Mouse (Mus musculus): ENCODE measurements around the gene Dixdc1.
"Not testable (repeated sequence)": the region's sequence is repeated elsewhere in the genome, so short reads cannot be mapped to it uniquely, and the experiment has no call there.

Dixdc1 gene

DNA sequence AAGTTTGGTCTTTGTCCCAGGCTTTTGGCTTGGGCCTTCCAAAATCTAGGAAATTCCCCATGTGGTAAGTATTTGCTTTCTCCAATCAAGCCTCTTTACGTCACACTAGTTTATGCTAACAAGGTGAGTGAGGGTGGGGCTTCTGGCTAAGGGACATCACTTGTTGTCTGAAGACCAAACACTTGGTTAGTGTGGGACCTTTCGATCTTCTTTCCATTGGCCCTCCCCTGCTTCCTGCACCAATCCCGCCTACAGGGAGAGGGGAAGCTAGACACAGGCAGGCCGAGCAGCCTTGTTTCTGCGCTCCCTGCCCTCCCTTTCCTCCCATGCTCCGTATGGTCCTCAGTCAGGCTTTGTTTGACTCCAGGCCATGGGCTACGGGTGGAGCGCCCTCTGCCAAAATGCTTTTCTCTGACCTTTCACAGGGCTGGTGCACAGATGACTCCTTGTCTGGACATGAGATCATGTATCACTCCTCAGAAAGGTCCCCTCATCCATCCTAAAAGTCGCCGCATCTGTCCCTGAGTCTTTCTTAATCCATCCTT, 92.4 kb downstream of the Dixdc1 start:
- no peak for DNase-seq

GRCm38 (mm10) chr9:50634270-50634669, 105.0 kb downstream of the Dixdc1 start:
- no peak for DNase-seq

GRCm38 (mm10) chr9:50633059-50633458, 106.3 kb downstream of the Dixdc1 start:
- DNase-seq: no peak

DNA sequence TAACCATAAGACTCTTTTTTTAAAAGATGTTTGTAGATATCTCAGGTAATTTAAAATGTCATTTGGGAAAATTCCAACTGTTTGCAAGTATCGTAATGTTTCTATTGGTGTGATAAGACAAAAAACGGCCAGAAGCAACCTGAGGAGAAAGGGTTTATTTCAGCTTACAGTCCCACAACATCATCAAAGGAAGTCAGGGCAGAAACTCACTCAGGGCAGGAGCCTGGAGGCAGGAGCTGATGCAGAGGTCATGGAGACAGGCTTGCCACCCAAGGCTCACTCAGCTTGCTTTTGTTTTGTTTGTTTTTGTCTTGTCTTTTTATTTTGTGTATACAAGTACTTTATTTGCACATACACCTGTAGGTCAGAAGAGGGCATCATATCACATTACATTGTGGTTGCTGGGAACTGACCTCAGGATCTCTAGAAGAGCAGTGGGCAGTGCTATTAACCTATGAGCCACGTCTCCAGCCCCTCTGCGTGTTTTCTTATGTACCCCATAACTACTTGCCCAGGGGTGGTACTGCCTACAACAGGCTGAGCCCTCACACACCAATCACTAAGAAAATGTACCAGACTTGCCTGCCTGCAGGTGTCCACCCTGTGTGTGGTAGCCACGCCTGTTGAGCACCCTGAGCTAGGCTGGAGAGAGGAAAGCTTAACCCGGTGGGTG, 107.2 kb downstream of the Dixdc1 start:
- no peak for DNase-seq

DNA sequence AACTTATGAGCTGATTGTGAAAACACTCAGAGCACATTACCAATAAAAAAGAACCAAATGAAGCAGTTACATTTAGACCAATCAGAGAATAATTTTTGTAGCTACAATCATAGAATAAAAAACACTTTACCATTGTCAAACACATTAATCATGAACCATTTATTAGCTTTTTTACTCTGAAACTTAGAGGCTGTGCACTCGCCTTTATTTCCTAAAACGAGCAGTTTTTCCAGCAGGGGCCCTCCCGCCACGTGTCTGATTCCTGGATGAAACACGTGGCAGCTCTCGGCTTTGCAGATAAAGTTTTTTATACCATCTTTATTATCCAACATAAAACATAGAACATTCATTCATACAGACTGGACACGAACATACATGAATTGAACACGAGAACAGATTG, 108.4 kb downstream of the Dixdc1 start:
- not testable (repeated sequence) for DNase-seq

GRCm38 (mm10) chr9:50617794-50618330, 121.5 kb downstream of the Dixdc1 start:
- DNase-seq: no peak

DNA sequence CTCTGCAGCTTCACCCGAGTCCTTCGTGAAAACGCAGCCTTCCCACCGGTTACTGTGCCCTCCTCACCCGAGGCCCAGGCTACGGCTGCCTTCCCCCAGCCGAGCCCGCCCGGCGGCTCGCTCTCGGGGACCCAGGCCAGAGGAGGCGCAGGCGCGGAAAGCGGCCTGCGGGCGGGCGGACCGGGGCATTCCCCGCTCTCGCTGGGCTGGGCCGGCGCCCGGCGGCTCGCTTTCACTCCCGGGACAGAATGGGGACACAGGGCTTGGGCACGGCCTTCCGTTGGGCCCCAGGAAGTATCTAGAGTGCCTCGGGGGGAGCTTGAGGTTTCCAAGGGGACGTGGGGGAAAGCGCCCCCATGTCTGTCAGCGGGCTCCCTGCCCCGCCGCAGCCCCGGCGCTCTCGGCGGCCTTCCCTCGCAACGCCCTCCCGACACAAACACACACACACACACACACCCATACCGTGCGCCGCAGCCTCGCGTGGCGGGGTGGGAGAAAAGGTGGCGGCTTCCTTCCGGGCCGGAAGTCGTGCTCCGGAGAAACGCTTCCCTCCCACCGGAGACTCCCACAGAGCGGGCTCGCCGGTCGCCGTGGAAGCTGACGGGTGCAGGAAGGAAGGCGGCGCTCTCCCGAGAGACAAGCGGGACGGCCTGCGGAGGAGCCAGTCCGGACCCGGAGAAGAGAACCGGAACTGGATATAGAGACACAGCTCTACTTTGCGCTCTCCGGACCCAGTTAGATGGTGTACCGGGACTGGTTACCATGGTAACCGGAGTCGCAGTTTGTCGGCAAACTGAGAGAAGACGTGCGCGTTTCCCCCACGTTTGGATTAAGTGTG, 122.3 kb downstream of the Dixdc1 start, which contains the start of the genes Pih1d2 and Nkapd1:
TSS of gene Pih1d2 (plus strand) at position 556 of the 838 bp plus-strand sequence.
TSS of gene Nkapd1 (minus strand) at position 699 of the 838 bp plus-strand sequence.
- peak; percentile 90 to 92 for DNase-seq

- no peak for DNase-seq
Observed at GRCm38 (mm10) chr9:50616161-50616560, 123.2 kb downstream of the Dixdc1 start.

All from lung, adult 18-20 months (tissue).